Mouse (Mus musculus): ENCODE data around the gene Adamts7.

Adamts7 gene

GRCm38 (mm10) chr9:90162926-90163748 is at the start of gene Adamts7:
Gene Adamts7, plus strand, starts transcription at chr9:90163069.
- no peak for DNase-seq (ENCODE audit: low spot score in 2 of 2)

- no peak for DNase-seq (ENCODE audit: low spot score in 2 of 2)
Measured at GRCm38 (mm10) chr9:90113151-90113550, 49.7 kb upstream of the Adamts7 start.

- DNase-seq (ENCODE audit: low spot score in 2 of 2), result peak; percentile 85 to 87
Measured at GRCm38 (mm10) chr9:90113651-90114566, 49.0 kb upstream of the Adamts7 start.

- peak; percentile 88 to 93 for DNase-seq (ENCODE audit: low spot score in 2 of 2)
Measured at GRCm38 (mm10) chr9:90114567-90115307, 48.1 kb upstream of the Adamts7 start, which contains the start of gene Morf4l1. Gene Morf4l1, minus strand, starts transcription at chr9:90114774.

- DNase-seq (ENCODE audit: low spot score in 2 of 2), result no peak
Measured at GRCm38 (mm10) chr9:90115308-90115700, 47.6 kb upstream of the Adamts7 start.

GRCm38 (mm10) chr9:90117234-90117633 is 45.6 kb upstream of the Adamts7 start:
- no peak for DNase-seq (ENCODE audit: low spot score in 2 of 2)

GRCm38 (mm10) chr9:90122246-90122740 is 40.6 kb upstream of the Adamts7 start:
- DNase-seq (ENCODE audit: low spot score in 2 of 2), result no peak

GRCm38 (mm10) chr9:90124156-90124872 is 38.6 kb upstream of the Adamts7 start:
- DNase-seq (ENCODE audit: low spot score in 2 of 2), result no peak

GRCm38 (mm10) chr9:90124873-90125245 is 38.0 kb upstream of the Adamts7 start:
- no peak for DNase-seq (ENCODE audit: low spot score in 2 of 2)

- no peak for DNase-seq (ENCODE audit: low spot score in 2 of 2)
Measured at GRCm38 (mm10) chr9:90125416-90126099, 37.3 kb upstream of the Adamts7 start.

GRCm38 (mm10) chr9:90126260-90127010 is 36.4 kb upstream of the Adamts7 start:
- peak; percentile 65 to 71 for DNase-seq (ENCODE audit: low spot score in 2 of 2)

GRCm38 (mm10) chr9:90127146-90127545 is 35.7 kb upstream of the Adamts7 start:
- no peak for DNase-seq (ENCODE audit: low spot score in 2 of 2)

GRCm38 (mm10) chr9:90128636-90129201 is 34.1 kb upstream of the Adamts7 start:
- DNase-seq (ENCODE audit: low spot score in 2 of 2), result no peak

GRCm38 (mm10) chr9:90133562-90134355 is 29.1 kb upstream of the Adamts7 start:
- no peak for DNase-seq (ENCODE audit: low spot score in 2 of 2)

GRCm38 (mm10) chr9:90135466-90135865 is 27.4 kb upstream of the Adamts7 start:
- no peak for DNase-seq (ENCODE audit: low spot score in 2 of 2)

GRCm38 (mm10) chr9:90135963-90136677 is 26.7 kb upstream of the Adamts7 start:
- no peak for DNase-seq (ENCODE audit: low spot score in 2 of 2)

GRCm38 (mm10) chr9:90136678-90136965 is 26.2 kb upstream of the Adamts7 start:
- DNase-seq (ENCODE audit: low spot score in 2 of 2), result no peak

GRCm38 (mm10) chr9:90145788-90146187 is 17.1 kb upstream of the Adamts7 start:
- no peak for DNase-seq (ENCODE audit: low spot score in 2 of 2)
